Mouse (Mus musculus) layer of hippocampus, adult 2 months (tissue): ENCODE measurements around the gene Picalm. TPM values are rescaled to one million over a fixed set of nuclear protein-coding genes. Genes with fewer than 3 reads are reported as not detected.

ENCODE experiments used
- DNase-seq, 2 experiments: peaks; one replicate each; pipeline ENCODE4 v3.0.0; 2022; ENCODE audit warnings: low spot score in 2 of 2
- H3K27ac ChIP-seq: fragments of 200-600 bp; 2 replicates; pipeline ENCODE4 v1.8.1; 2022
- H3K4me3 ChIP-seq: fragments of 200-600 bp; 2 replicates; pipeline ENCODE4 v1.8.1; 2022; ENCODE audit warnings: mild to moderate bottlenecking
- CTCF ChIP-seq: fragments of 200-600 bp; conservative IDR thresholded peaks from 2 replicates; pipeline ENCODE4 v1.8.1; 2022; ENCODE audit warnings: antibody characterized with exemption, mild to moderate bottlenecking, moderate library complexity
- total RNA-seq, 2 experiments: library from RNA; stranded (reverse); gene quantifications; 2 replicates each; pipeline ENCODE4 v1.2.3; 2021

The Picalm gene
- total RNA-seq, 2 experiments from 2014 or later, result 143 to 151 TPM

DNA sequence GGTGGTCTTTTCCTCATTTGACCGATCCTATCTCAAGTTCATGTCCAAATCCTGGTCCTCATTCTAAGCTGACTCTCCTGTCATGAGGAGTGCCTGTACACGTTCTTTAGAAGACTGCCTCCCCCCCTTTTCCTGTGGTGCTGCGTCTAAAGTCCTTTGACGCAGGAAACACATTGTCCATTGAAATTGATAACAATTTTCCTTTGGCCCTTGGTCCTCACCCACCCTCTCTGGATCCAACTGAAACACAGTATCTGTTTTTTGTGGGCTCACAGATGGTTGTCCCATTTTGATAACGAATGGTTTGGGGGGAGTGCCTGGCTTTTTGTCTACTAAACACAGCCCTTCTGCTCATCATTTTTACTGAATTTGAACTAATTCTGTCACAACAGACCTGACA lies 113.6 kb downstream of the Picalm start:
- no peak for DNase-seq
- Histone ChIP-seq H3K4me3 (no peak overlapping the region), H3K27ac (no peak overlapping the region)
- TF ChIP-seq CTCF, result no peak

DNA sequence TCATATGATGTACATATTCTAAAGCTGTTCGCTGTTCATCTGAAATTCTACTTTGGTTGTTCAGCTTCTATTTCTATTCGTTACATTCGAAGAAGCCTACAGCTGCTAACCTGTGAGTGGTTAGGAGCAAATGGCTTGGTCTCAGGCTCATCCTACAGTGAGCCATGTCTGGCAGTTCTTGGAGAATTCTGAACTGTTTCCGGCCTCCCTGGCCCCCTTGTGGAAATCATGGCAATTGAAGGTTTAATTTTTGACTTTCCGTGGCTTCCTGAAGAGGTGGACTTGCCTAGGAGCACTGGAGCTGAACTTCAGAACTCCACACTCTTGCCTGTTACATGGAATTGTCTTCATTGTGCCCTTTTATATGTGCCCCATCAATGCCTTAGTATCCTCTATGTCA lies 122.9 kb downstream of the Picalm start:
- peak; percentile 69 for TF ChIP-seq CTCF
- DNase-seq, result no peak
- H3K27ac ChIP-seq, result no peak overlapping the region
- no peak overlapping the region for H3K4me3 ChIP-seq

DNA sequence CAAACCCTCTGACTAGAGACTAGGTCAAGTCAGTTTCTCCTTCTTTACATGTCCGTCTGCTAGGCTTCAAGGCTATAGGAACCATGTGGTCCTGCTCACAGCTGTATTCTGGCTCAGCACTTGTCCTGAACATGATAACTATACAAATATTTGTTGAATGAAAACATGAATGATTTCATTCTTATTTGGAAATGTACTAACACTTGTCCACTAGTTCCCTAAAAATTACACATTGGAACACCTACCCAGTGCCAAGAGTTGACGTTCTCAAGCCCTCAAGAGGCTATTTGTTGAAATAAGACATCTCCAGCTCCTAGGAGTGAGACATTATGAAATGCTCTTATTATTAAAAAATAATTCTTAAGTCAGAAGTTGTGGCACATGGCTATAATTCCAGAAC lies 128.7 kb downstream of the Picalm start:
- DNase-seq, result no peak
- no peak overlapping the region for H3K27ac ChIP-seq
- no peak for TF ChIP-seq CTCF
- no peak overlapping the region for H3K4me3 ChIP-seq

DNA sequence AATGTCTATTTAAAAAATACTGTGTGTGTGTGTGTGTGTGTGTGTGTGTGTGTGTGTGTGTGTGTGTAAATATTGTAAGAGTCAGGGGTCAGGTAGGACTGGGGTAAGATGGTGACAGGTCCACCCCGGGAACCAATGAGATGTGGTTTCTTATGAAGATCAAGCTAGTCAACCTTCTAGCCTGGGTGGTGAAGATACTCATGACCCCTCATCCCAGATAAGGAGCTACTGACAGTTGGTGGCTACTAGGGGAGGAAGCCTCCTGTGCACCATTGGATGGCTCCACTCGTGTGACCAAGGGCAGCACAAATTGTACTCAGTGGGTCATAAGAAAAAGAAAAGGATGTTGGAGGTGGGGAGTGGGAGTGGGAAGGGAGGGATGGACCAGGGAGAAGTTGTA lies 129.9 kb downstream of the Picalm start:
- DNase-seq, result no peak
- Histone ChIP-seq H3K27ac (no peak overlapping the region), H3K4me3 (no peak overlapping the region)
- no peak for TF ChIP-seq CTCF

DNA sequence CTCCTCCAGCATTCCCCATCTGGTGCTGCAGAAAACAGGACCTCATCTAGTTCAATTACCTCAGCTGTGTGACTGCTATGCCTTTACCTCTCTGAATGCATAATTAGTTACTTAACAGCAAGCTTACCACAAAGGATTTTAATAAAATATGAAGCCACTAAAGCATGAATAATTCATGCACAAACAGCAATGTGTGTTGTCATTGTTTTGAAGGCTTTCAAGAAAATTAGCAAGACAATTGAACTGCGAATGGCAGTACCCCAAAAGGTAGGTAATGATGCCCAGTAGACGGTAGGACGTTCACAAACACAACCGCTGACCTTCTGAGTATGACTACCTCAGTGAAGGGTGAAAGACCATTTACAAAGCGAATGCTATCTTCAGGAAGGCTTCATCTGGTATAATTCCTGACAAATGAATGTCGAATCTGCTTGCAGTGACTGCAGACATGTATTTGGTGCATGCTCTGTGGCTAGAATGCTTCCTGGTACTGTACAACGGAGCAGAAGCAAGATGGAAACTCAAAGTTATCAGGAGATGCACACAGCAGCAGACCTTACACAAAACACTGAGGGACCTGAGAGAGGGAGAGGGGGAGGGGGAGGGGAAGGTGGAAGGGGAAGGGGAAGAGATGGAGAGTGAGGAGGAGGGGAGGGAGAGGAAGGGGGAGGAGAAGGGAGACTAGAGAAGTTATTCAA lies 132.0 kb downstream of the Picalm start:
- no peak for TF ChIP-seq CTCF
- no peak for DNase-seq
- no peak overlapping the region for H3K27ac ChIP-seq
- H3K4me3 ChIP-seq, result no peak overlapping the region

Other genes with a start within 250 kb of the Picalm start
- gene Ccdc81, start 226.6 kb upstream of the Picalm start, total RNA-seq, result under 1 TPM; 0.56 to 0.90 TPM
- 10 to 100 TPM; 96.0 to 96.3 TPM for gene Hikeshi, start 189.0 kb upstream of the Picalm start, total RNA-seq
- 10 to 100 TPM; 37.2 to 42.2 TPM for gene Eed, start 149.2 kb upstream of the Picalm start, total RNA-seq
- not detected for gene Ccdc83, start 135.6 kb downstream of the Picalm start, total RNA-seq
- 10 to 100 TPM; 30.1 to 36.0 TPM for gene Sytl2, start 172.0 kb downstream of the Picalm start, total RNA-seq